Mouse (Mus musculus): ENCODE data around the gene Pfdn4. TPM values are rescaled to one million over a fixed set of nuclear protein-coding genes. Genes with fewer than 3 reads are reported as not detected.
A peak's percentile ranks its signal among the peaks of the same experiment; 100 is the strongest.

Pfdn4 gene
- polyA plus RNA-seq, 1 experiment: 1.2 TPM

- no peak for TF ChIP-seq POLR2A (IDR thresholded peaks at IDR 0.05; ENCODE audit: low read depth, low read length)
- 0 out of 2 replicates have a peak, but pooled peaks have one; percentile 27 for TF ChIP-seq CTCF (IDR thresholded peaks at IDR 0.05; ENCODE audit: extremely low read depth, insufficient read length, insufficient replicate concordance, low read depth, low read length)
- H3K27ac ChIP-seq (ENCODE audit: insufficient read depth, low read depth, low read length): peak within 1 kb of the TSS; percentile 2; the same call in 1 of the 2 replicates
- WGBS: under 1% methylated on average over 36 of the region's 36 CpGs
- H3K4me1 ChIP-seq (ENCODE audit: control insufficient read depth, insufficient read depth, insufficient read length, low read length): peaks cover 10% of the 10 kb centered on the region
- H3K27me3 ChIP-seq (ENCODE audit: control insufficient read depth, insufficient read depth, low read length): peaks cover 34% of the 10 kb centered on the region
- peak within 1 kb of the TSS; percentile 24 for H3K4me3 ChIP-seq (ENCODE audit: low read depth, low read length)
- no peaks in the 10 kb centered on the region for H3K36me3 ChIP-seq (ENCODE audit: control insufficient read depth, insufficient read depth, low read length)
Observed at GRCm38 (mm10) chr2:170497091-170497566, 901 bp downstream of the Pfdn4 start, which contains the start of gene Cyp24a1. TSS of gene Cyp24a1 (minus strand) at chr2:170497145.

- H3K4me3 ChIP-seq (ENCODE audit: low read depth, low read length): no peak overlapping the region
- H3K4me1 ChIP-seq (ENCODE audit: control insufficient read depth, insufficient read depth, insufficient read length, low read length): peaks cover 10% of the 10 kb centered on the region
- peaks cover 37% of the 10 kb centered on the region for H3K27me3 ChIP-seq (ENCODE audit: control insufficient read depth, insufficient read depth, low read length)
- 11% methylated on average over 8 of the region's 8 CpGs for WGBS
- no peaks in the 10 kb centered on the region for H3K36me3 ChIP-seq (ENCODE audit: control insufficient read depth, insufficient read depth, low read length)
- no peak for TF ChIP-seq POLR2A (IDR thresholded peaks at IDR 0.05; ENCODE audit: low read depth, low read length)
- peak overlapping the region; percentile 2; the same call in 1 of the 2 replicates for H3K27ac ChIP-seq (ENCODE audit: insufficient read depth, low read depth, low read length)
Observed at GRCm38 (mm10) chr2:170498011-170498410, 1.8 kb downstream of the Pfdn4 start.

DNA sequence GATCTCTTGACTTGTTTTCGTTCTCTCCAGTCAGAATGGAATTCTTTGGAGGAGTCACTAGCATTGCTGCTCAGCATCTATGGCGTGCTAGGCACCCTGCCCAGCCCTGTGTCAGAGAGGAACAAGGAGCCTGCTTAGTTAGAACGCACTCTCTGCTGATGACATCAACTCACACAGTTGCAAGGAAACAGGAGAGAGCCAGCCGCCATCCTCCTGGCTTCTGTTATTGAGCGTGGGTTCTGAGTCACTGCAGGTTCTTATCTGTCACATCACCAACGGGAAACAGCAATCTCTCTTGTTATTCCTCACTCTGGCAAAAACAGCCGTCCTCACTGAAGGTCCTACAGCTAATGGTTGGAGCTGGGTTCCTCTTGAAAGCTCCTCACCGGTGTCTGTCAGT lies 7.1 kb downstream of the Pfdn4 start:
- WGBS: 31% methylated on average over 8 of the region's 8 CpGs
- Histone ChIP-seq H3K4me1 (ENCODE audit: control insufficient read depth, insufficient read depth, insufficient read length, low read length) (no peaks in the 10 kb centered on the region), H3K36me3 (ENCODE audit: control insufficient read depth, insufficient read depth, low read length) (no peaks in the 10 kb centered on the region), H3K27me3 (ENCODE audit: control insufficient read depth, insufficient read depth, low read length) (0 out of 2 replicates have a peak, but pooled peaks cover 4% of the 10 kb centered on the region), H3K4me3 (ENCODE audit: low read depth, low read length) (no peak overlapping the region), H3K27ac (ENCODE audit: insufficient read depth, low read depth, low read length) (no peak overlapping the region)
- TF ChIP-seq POLR2A (IDR thresholded peaks at IDR 0.05; ENCODE audit: low read depth, low read length): no peak
- no peak for TF ChIP-seq CTCF (IDR thresholded peaks at IDR 0.05; ENCODE audit: extremely low read depth, insufficient read length, insufficient replicate concordance, low read depth, low read length)

- no peaks in the 10 kb centered on the region for H3K36me3 ChIP-seq (ENCODE audit: control insufficient read depth, insufficient read depth, low read length)
- 0 out of 2 replicates have a peak, but pooled peaks cover 4% of the 10 kb centered on the region for H3K27me3 ChIP-seq (ENCODE audit: control insufficient read depth, insufficient read depth, low read length)
- H3K27ac ChIP-seq (ENCODE audit: insufficient read depth, low read depth, low read length): no peak overlapping the region
- H3K4me1 ChIP-seq (ENCODE audit: control insufficient read depth, insufficient read depth, insufficient read length, low read length): no peaks in the 10 kb centered on the region; the same call in 1 of the 2 replicates
- H3K4me3 ChIP-seq (ENCODE audit: low read depth, low read length): no peak overlapping the region
- TF ChIP-seq CTCF (IDR thresholded peaks at IDR 0.05; ENCODE audit: extremely low read depth, insufficient read length, insufficient replicate concordance, low read depth, low read length) (no peak), POLR2A (IDR thresholded peaks at IDR 0.05; ENCODE audit: low read depth, low read length) (no peak)
- 18% methylated on average over 4 of the region's 4 CpGs for WGBS
Observed at GRCm38 (mm10) chr2:170503983-170504382, 7.8 kb downstream of the Pfdn4 start.

DNA sequence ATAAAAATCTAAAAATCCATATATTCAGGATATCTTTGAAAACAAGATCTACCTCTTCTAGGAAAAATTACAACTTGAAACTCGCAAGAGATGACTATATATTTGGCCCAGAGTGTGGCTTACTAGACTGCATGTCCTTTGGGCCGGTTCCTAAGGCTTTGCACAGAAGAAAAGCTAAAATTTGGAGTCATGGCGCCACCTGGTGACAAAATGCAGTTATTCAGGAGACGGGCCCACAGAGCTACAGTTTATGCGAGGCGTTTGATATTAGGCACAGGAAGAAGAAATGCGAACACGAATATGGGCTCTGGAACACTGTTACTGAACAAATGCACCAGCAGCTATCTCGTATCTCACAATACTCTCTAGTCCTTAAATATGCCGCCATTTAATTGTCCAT lies 11.5 kb downstream of the Pfdn4 start:
- 3% methylated on average over 10 of the region's 10 CpGs for WGBS
- peak; percentile 70; the same call in 1 of the 2 replicates for TF ChIP-seq CTCF (IDR thresholded peaks at IDR 0.05; ENCODE audit: extremely low read depth, insufficient read length, insufficient replicate concordance, low read depth, low read length)
- no peak for TF ChIP-seq POLR2A (IDR thresholded peaks at IDR 0.05; ENCODE audit: low read depth, low read length)
- Histone ChIP-seq H3K36me3 (ENCODE audit: control insufficient read depth, insufficient read depth, low read length) (no peaks in the 10 kb centered on the region), H3K27me3 (ENCODE audit: control insufficient read depth, insufficient read depth, low read length) (0 out of 2 replicates have a peak, but pooled peaks cover 4% of the 10 kb centered on the region), H3K4me1 (ENCODE audit: control insufficient read depth, insufficient read depth, insufficient read length, low read length) (peaks cover 3% of the 10 kb centered on the region; the same call in 1 of the 2 replicates), H3K4me3 (ENCODE audit: low read depth, low read length) (no peak overlapping the region), H3K27ac (ENCODE audit: insufficient read depth, low read depth, low read length) (no peak overlapping the region)

DNA sequence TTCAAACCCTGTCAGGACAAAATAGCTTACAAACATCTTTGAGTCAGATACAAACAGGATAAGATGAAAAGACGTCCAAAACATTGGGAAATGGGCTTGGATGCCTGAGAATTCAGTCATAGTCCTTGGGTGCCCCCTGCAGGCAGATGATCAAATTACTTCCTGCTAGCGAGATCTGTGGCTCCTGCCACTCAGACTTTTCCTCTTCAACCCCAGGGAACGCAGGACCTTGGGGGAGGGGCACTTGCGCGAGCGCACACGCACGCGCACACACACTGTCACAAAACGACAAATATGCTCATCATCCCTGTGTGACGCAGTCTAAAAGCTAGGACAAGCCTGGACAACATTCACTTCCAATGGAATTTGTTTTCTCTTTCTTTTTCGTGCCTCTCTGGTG lies 12.6 kb downstream of the Pfdn4 start:
- no peaks in the 10 kb centered on the region for H3K27me3 ChIP-seq (ENCODE audit: control insufficient read depth, insufficient read depth, low read length)
- peak overlapping the region; percentile 53 for H3K4me3 ChIP-seq (ENCODE audit: low read depth, low read length)
- 2% methylated on average over 12 of the region's 12 CpGs for WGBS
- TF ChIP-seq POLR2A (IDR thresholded peaks at IDR 0.05; ENCODE audit: low read depth, low read length): no peak
- peak; percentile 70; the same call in 1 of the 2 replicates for TF ChIP-seq CTCF (IDR thresholded peaks at IDR 0.05; ENCODE audit: extremely low read depth, insufficient read length, insufficient replicate concordance, low read depth, low read length)
- peaks cover 5% of the 10 kb centered on the region; the same call in 1 of the 2 replicates for H3K4me1 ChIP-seq (ENCODE audit: control insufficient read depth, insufficient read depth, insufficient read length, low read length)
- no peak overlapping the region for H3K27ac ChIP-seq (ENCODE audit: insufficient read depth, low read depth, low read length)
- no peaks in the 10 kb centered on the region for H3K36me3 ChIP-seq (ENCODE audit: control insufficient read depth, insufficient read depth, low read length)

DNA sequence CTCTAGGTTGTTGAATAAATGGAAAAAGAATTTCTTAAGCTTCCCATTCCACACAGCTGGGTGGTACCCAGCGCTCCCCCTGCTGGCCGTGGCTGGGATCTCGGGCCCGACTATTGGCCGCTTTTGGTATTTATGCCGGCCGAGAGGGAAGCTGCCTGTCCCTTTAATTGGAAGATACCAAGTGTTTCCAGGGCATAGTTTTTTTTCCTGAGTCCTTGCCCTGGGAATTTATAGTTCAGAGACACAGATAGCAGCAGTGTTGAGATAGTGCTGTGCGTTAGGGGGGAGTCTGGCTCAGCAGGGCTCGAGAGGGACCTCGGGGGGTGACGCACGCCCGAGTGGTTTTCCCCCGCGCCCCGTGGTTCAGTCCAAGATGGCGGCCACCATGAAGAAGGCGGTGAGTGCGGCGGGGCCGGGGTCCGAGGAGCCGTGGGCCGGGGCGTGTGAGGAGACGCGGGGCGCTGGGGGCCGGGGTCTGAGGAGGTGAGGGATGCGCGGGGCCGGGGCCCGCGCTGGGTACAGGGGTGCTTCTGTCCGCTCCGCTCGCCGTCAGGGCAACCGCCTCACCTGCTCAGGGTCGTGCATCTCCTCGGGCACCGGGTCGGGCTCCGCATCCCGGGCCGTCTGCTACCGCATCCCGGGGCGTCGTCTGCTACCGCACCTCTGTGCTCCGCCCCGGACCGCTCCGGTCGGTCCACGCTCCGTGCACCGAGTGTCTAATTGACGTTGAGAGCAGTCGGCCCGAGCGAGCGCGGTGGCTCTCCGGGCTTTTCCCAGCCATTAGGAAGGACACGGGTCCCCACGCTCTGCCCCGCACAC lies 15.1 kb downstream of the Pfdn4 start:
- under 1% methylated on average over 69 of the region's 69 CpGs for WGBS
- Histone ChIP-seq H3K4me3 (ENCODE audit: low read depth, low read length) (peak overlapping the region; percentile 84), H3K27ac (ENCODE audit: insufficient read depth, low read depth, low read length) (peak overlapping the region; percentile 68), H3K4me1 (ENCODE audit: control insufficient read depth, insufficient read depth, insufficient read length, low read length) (peaks cover 5% of the 10 kb centered on the region; the same call in 1 of the 2 replicates), H3K27me3 (ENCODE audit: control insufficient read depth, insufficient read depth, low read length) (no peaks in the 10 kb centered on the region), H3K36me3 (ENCODE audit: control insufficient read depth, insufficient read depth, low read length) (peaks cover 2% of the 10 kb centered on the region)
- TF ChIP-seq CTCF (IDR thresholded peaks at IDR 0.05; ENCODE audit: extremely low read depth, insufficient read length, insufficient replicate concordance, low read depth, low read length): peak; percentile 99
- TF ChIP-seq POLR2A (IDR thresholded peaks at IDR 0.05; ENCODE audit: low read depth, low read length): 0 out of 2 replicates have a peak, but pooled peaks have one; percentile 14
